Mouse (Mus musculus) bone marrow, adult 2 months (tissue): Measurements from ENCODE around the gene C1qtnf6.

ENCODE experiments used
- CTCF ChIP-seq: fragments of 200-500 bp; IDR thresholded peaks from 2 replicates; pipeline ENCODE4 v1.5.1; 2011; ENCODE audit warnings: low read length, control low read depth; ENCODE audit not compliant: control insufficient read depth, insufficient read depth
- POLR2A ChIP-seq: fragments of 200-500 bp; IDR thresholded peaks from 2 replicates; pipeline ENCODE4 v1.6.1; 2011; ENCODE audit warnings: low read depth, mild to moderate bottlenecking, control low read depth, low read length, borderline replicate concordance; ENCODE audit not compliant: control insufficient read depth

GRCm38 (mm10) chr15:78491301-78491700 lies 39.9 kb downstream of the C1qtnf6 start:
- TF ChIP-seq POLR2A (no peak), CTCF (no peak)
